Mouse (Mus musculus): ENCODE measurements around the gene Zfand2b. TPM values are rescaled to one million over a fixed set of nuclear protein-coding genes. Genes with fewer than 3 reads are reported as not detected.
A peak's percentile ranks its signal among the peaks of the same experiment; 100 is the strongest.

The Zfand2b gene
- total RNA-seq, 2 experiments from 2014 or later = 15.6 to 17.5 TPM

GRCm38 (mm10) chr1:75212542-75212941 is 44.1 kb downstream of the Zfand2b start:
- no peak for DNase-seq (ENCODE audit: low spot score in 2 of 2)

- no peak for DNase-seq (ENCODE audit: low spot score in 2 of 2)
Measured at GRCm38 (mm10) chr1:75213096-75213495, 44.6 kb downstream of the Zfand2b start.

GRCm38 (mm10) chr1:75214442-75214841 is 46.0 kb downstream of the Zfand2b start:
- no peak for DNase-seq (ENCODE audit: low spot score in 2 of 2)

GRCm38 (mm10) chr1:75214886-75215285 is 46.4 kb downstream of the Zfand2b start:
- DNase-seq (ENCODE audit: low spot score in 2 of 2) = no peak

GRCm38 (mm10) chr1:75215785-75216184 is 47.3 kb downstream of the Zfand2b start:
- DNase-seq (ENCODE audit: low spot score in 2 of 2) = no peak

- no peak for DNase-seq (ENCODE audit: low spot score in 2 of 2)
Measured at GRCm38 (mm10) chr1:75216797-75217585, 48.5 kb downstream of the Zfand2b start.

- DNase-seq (ENCODE audit: low spot score in 2 of 2) = no peak
Measured at GRCm38 (mm10) chr1:75217893-75218226, 49.4 kb downstream of the Zfand2b start.

GRCm38 (mm10) chr1:75218227-75219001 is 50.0 kb downstream of the Zfand2b start:
- DNase-seq (ENCODE audit: low spot score in 2 of 2) = peak in 1 of 2 experiments; percentile 51

- DNase-seq (ENCODE audit: low spot score in 2 of 2) = peak in 1 of 2 experiments; percentile 69
Measured at GRCm38 (mm10) chr1:75219078-75219477, 50.6 kb downstream of the Zfand2b start.

GRCm38 (mm10) chr1:75219531-75219930 is 51.1 kb downstream of the Zfand2b start, which contains the start of gene Tuba4a:
TSS of gene Tuba4a (minus strand) at chr1:75219865.
- no peak for DNase-seq (ENCODE audit: low spot score in 2 of 2)

Small RNA genes lying within 50 kb of the gene (microRNA-seq; reads per million reads assigned to microRNA genes)
- not detected for gene Gm27943

Other genes starting within 250 kb of the Zfand2b start
- not detected for gene Cfap65, start 233.0 kb upstream of the Zfand2b start, total RNA-seq (2021)
- under 1 TPM; 0.15 to 0.21 TPM for gene Ihh, start 217.0 kb upstream of the Zfand2b start, total RNA-seq (2021)
- gene Nhej1, start 43.4 kb upstream of the Zfand2b start, total RNA-seq (2021) = 1 to 10 TPM; 3.5 to 5.3 TPM
- gene Slc23a3, start 34.8 kb upstream of the Zfand2b start, total RNA-seq (2021) = under 1 TPM; 0.16 to 0.39 TPM
- gene Cnppd1, start 25.9 kb upstream of the Zfand2b start, total RNA-seq (2021) = 10 to 100 TPM; 29.1 to 29.7 TPM
- gene Retreg2, start 25.9 kb upstream of the Zfand2b start, total RNA-seq (2021) = 10 to 100 TPM; 31.3 to 31.5 TPM
- gene Abcb6, start 11.7 kb downstream of the Zfand2b start, total RNA-seq (2021) = 10 to 100 TPM; 29.8 to 31.8 TPM
- 10 to 100 TPM in 1 of 2 experiments, 1 to 10 TPM in 1; 9.4 to 12.7 TPM for gene Ankzf1, start 23.5 kb downstream of the Zfand2b start, total RNA-seq (2021)
- 10 to 100 TPM; 47.0 to 51.4 TPM for gene Atg9a, start 23.6 kb downstream of the Zfand2b start, total RNA-seq (2021)
- gene Glb1l, start 42.2 kb downstream of the Zfand2b start, total RNA-seq (2021) = 10 to 100 TPM; 10.5 to 11.9 TPM
- 10 to 100 TPM; 47.4 to 49.0 TPM for gene Stk16, start 42.2 kb downstream of the Zfand2b start, total RNA-seq (2021)
- gene Tuba4a, start 51.2 kb downstream of the Zfand2b start, total RNA-seq (2021) = 100 to 1,000 TPM; 486 to 515 TPM
- gene A630095N17Rik, start 63.5 kb downstream of the Zfand2b start, total RNA-seq (2021) = not detected
- 10 to 100 TPM; 41.5 to 48.8 TPM for gene Dnajb2, start 67.8 kb downstream of the Zfand2b start, total RNA-seq (2021)
- under 1 TPM; 0.07 to 0.23 TPM for gene Ptprn, start 95.9 kb downstream of the Zfand2b start, total RNA-seq (2021)
- not detected for gene Resp18, start 109.8 kb downstream of the Zfand2b start, total RNA-seq (2021)
- gene Dnpep, start 149.3 kb downstream of the Zfand2b start, total RNA-seq (2021) = 10 to 100 TPM; 65.0 to 70.5 TPM
- gene Des, start 191.7 kb downstream of the Zfand2b start, total RNA-seq (2021) = 1,000 to 10,000 TPM; 1,760 to 1,859 TPM
- gene Speg, start 206.7 kb downstream of the Zfand2b start, total RNA-seq (2021) = 100 to 1,000 TPM; 156 to 170 TPM

Measured in gastrocnemius, postnatal 4 days (tissue).